Mouse (Mus musculus): ENCODE results near the gene Gm21958. TPM values are rescaled to one million over a fixed set of nuclear protein-coding genes. Genes with fewer than 3 reads are reported as not detected.

The Gm21958 gene
- 1.0 TPM in 1 of 2 replicates, not detected in the other for polyA plus RNA-seq (2016; fragmentation: Nextera tagmentation; extraction: Ambion mirVana)

- Histone ChIP-seq H3K9me3 (replicated peaks) (no peaks in the 10 kb centered on the region), H3K4me1 (replicated peaks) (no peaks in the 10 kb centered on the region), H3K4me2 (no peak within 1 kb of the TSS), H3K27ac (ENCODE audit: poor library complexity, severe bottlenecking) (no peak within 1 kb of the TSS), H3K36me3 (peaks cover 79% of the 10 kb centered on the region), H3K27me3 (replicated peaks) (no peaks in the 10 kb centered on the region), H3K4me3 (no peak within 1 kb of the TSS), H3K9ac (no peak within 1 kb of the TSS)
- no peak for ATAC-seq (ENCODE audit: insufficient number of reproducible peaks, low FRiP score)
- WGBS = 84% methylated on average over 6 of the region's 6 CpGs
Observed at GRCm38 (mm10) chr3:54714253-54714652, at the start of gene Gm21958. Gene Gm21958, minus strand, starts transcription at chr3:54714353.

- H3K4me1 ChIP-seq (replicated peaks) = peaks cover 18% of the 10 kb centered on the region
- H3K9me3 ChIP-seq (replicated peaks) = peaks cover 6% of the 10 kb centered on the region
- H3K4me3 ChIP-seq = no peak overlapping the region
- ATAC-seq (ENCODE audit: insufficient number of reproducible peaks, low FRiP score) = no peak
- H3K4me2 ChIP-seq = no peak overlapping the region
- no peaks in the 10 kb centered on the region for H3K27me3 ChIP-seq (replicated peaks)
- WGBS = 89% methylated on average over 1 of the region's 1 CpGs
- no peak overlapping the region for H3K9ac ChIP-seq
- 0 out of 2 replicates have a peak, but pooled peaks cover 2% of the 10 kb centered on the region for H3K36me3 ChIP-seq
- no peak overlapping the region for H3K27ac ChIP-seq (ENCODE audit: poor library complexity, severe bottlenecking)
Observed at GRCm38 (mm10) chr3:54761258-54761657, 47.1 kb upstream of the Gm21958 start.

GRCm38 (mm10) chr3:54760321-54761115, 46.4 kb upstream of the Gm21958 start:
- H3K9ac ChIP-seq = no peak overlapping the region
- peaks cover 18% of the 10 kb centered on the region for H3K4me1 ChIP-seq (replicated peaks)
- ATAC-seq (ENCODE audit: insufficient number of reproducible peaks, low FRiP score) = no peak
- no peak overlapping the region for H3K4me2 ChIP-seq
- no peak overlapping the region for H3K27ac ChIP-seq (ENCODE audit: poor library complexity, severe bottlenecking)
- no peak overlapping the region for H3K4me3 ChIP-seq
- 69% methylated on average over 15 of the region's 15 CpGs for WGBS
- 0 out of 2 replicates have a peak, but pooled peaks cover 2% of the 10 kb centered on the region for H3K36me3 ChIP-seq
- H3K9me3 ChIP-seq (replicated peaks) = peaks cover 6% of the 10 kb centered on the region
- no peaks in the 10 kb centered on the region for H3K27me3 ChIP-seq (replicated peaks)

- no peak overlapping the region for H3K27ac ChIP-seq (ENCODE audit: poor library complexity, severe bottlenecking)
- no peaks in the 10 kb centered on the region for H3K27me3 ChIP-seq (replicated peaks)
- peaks cover 6% of the 10 kb centered on the region for H3K9me3 ChIP-seq (replicated peaks)
- 0 out of 2 replicates have a peak, but pooled peaks cover 2% of the 10 kb centered on the region for H3K36me3 ChIP-seq
- ATAC-seq (ENCODE audit: insufficient number of reproducible peaks, low FRiP score) = no peak
- WGBS = 76% methylated on average over 9 of the region's 9 CpGs
- no peak overlapping the region for H3K9ac ChIP-seq
- H3K4me1 ChIP-seq (replicated peaks) = peaks cover 22% of the 10 kb centered on the region
- H3K4me2 ChIP-seq = no peak overlapping the region
- no peak overlapping the region for H3K4me3 ChIP-seq
Observed at GRCm38 (mm10) chr3:54759211-54759610, 45.1 kb upstream of the Gm21958 start.

GRCm38 (mm10) chr3:54757446-54757845, 43.3 kb upstream of the Gm21958 start:
- Histone ChIP-seq H3K4me1 (replicated peaks) (peaks cover 16% of the 10 kb centered on the region), H3K27me3 (replicated peaks) (no peaks in the 10 kb centered on the region), H3K27ac (ENCODE audit: poor library complexity, severe bottlenecking) (no peak overlapping the region), H3K36me3 (no peaks in the 10 kb centered on the region), H3K4me2 (no peak overlapping the region), H3K9me3 (replicated peaks) (0 out of 2 replicates have a peak, but pooled peaks cover under 1% of the 10 kb centered on the region), H3K4me3 (no peak overlapping the region), H3K9ac (no peak overlapping the region)
- 83% methylated on average over 8 of the region's 8 CpGs for WGBS
- ATAC-seq (ENCODE audit: insufficient number of reproducible peaks, low FRiP score) = no peak

GRCm38 (mm10) chr3:54756058-54756457, 41.9 kb upstream of the Gm21958 start:
- ATAC-seq (ENCODE audit: insufficient number of reproducible peaks, low FRiP score) = 0 out of 2 replicates have a peak, but pooled peaks have one; percentile 45

GRCm38 (mm10) chr3:54755145-54756041, 41.2 kb upstream of the Gm21958 start, which contains the start of gene Smad9:
Gene Smad9, plus strand, starts transcription at chr3:54755582.
- Histone ChIP-seq H3K4me2 (peak within 1 kb of the TSS; percentile 99), H3K27ac (ENCODE audit: poor library complexity, severe bottlenecking) (peak within 1 kb of the TSS; percentile 87), H3K27me3 (replicated peaks) (no peaks in the 10 kb centered on the region), H3K9me3 (replicated peaks) (peaks cover 6% of the 10 kb centered on the region; the same call in 1 of the 2 replicates), H3K4me3 (peak within 1 kb of the TSS; percentile 91), H3K4me1 (replicated peaks) (peaks cover 9% of the 10 kb centered on the region; the same call in 1 of the 2 replicates), H3K9ac (peak within 1 kb of the TSS; percentile 86), H3K36me3 (peaks cover 13% of the 10 kb centered on the region)
- ATAC-seq (ENCODE audit: insufficient number of reproducible peaks, low FRiP score) = peak; percentile 77
- WGBS = under 1% methylated on average over 66 of the region's 66 CpGs

More at GRCm38 (mm10) chr3:54756058-54756457, 41.9 kb upstream of the Gm21958 start:
- no peaks in the 10 kb centered on the region for H3K27me3 ChIP-seq (replicated peaks)
- peaks cover 3% of the 10 kb centered on the region; the same call in 1 of the 2 replicates for H3K9me3 ChIP-seq (replicated peaks)
- H3K36me3 ChIP-seq = peaks cover 6% of the 10 kb centered on the region
- H3K27ac ChIP-seq (ENCODE audit: poor library complexity, severe bottlenecking) = peak overlapping the region; percentile 87
- peak overlapping the region; percentile 99 for H3K4me2 ChIP-seq
- peaks cover 13% of the 10 kb centered on the region for H3K4me1 ChIP-seq (replicated peaks)
- peak overlapping the region; percentile 91 for H3K4me3 ChIP-seq
- peak overlapping the region; percentile 86 for H3K9ac ChIP-seq
- WGBS = 3% methylated on average over 11 of the region's 11 CpGs

- peaks cover 9% of the 10 kb centered on the region; the same call in 1 of the 2 replicates for H3K4me1 ChIP-seq (replicated peaks)
- H3K9me3 ChIP-seq (replicated peaks) = peaks cover 6% of the 10 kb centered on the region; the same call in 1 of the 2 replicates
- no peak overlapping the region for H3K9ac ChIP-seq
- H3K4me2 ChIP-seq = no peak overlapping the region
- ATAC-seq (ENCODE audit: insufficient number of reproducible peaks, low FRiP score) = no peak
- no peak overlapping the region for H3K27ac ChIP-seq (ENCODE audit: poor library complexity, severe bottlenecking)
- no peak overlapping the region for H3K4me3 ChIP-seq
- 63% methylated on average over 4 of the region's 4 CpGs for WGBS
- H3K27me3 ChIP-seq (replicated peaks) = no peaks in the 10 kb centered on the region
- peaks cover 32% of the 10 kb centered on the region for H3K36me3 ChIP-seq
Observed at GRCm38 (mm10) chr3:54753411-54753810, 39.3 kb upstream of the Gm21958 start.

GRCm38 (mm10) chr3:54745799-54746198, 31.6 kb upstream of the Gm21958 start:
- Histone ChIP-seq H3K9ac (no peak overlapping the region), H3K4me3 (no peak overlapping the region), H3K27ac (ENCODE audit: poor library complexity, severe bottlenecking) (no peak overlapping the region), H3K36me3 (peaks cover 99% of the 10 kb centered on the region), H3K4me2 (no peak overlapping the region), H3K4me1 (replicated peaks) (peaks cover 7% of the 10 kb centered on the region; the same call in 1 of the 2 replicates), H3K9me3 (replicated peaks) (peaks cover under 1% of the 10 kb centered on the region; the same call in 1 of the 2 replicates), H3K27me3 (replicated peaks) (no peaks in the 10 kb centered on the region)
- ATAC-seq (ENCODE audit: insufficient number of reproducible peaks, low FRiP score) = no peak
- 63% methylated on average over 5 of the region's 5 CpGs for WGBS

- Histone ChIP-seq H3K27ac (ENCODE audit: poor library complexity, severe bottlenecking) (no peak overlapping the region), H3K9me3 (replicated peaks) (no peaks in the 10 kb centered on the region), H3K4me3 (no peak overlapping the region), H3K36me3 (peaks cover 84% of the 10 kb centered on the region), H3K9ac (no peak overlapping the region), H3K4me2 (no peak overlapping the region), H3K27me3 (replicated peaks) (no peaks in the 10 kb centered on the region), H3K4me1 (replicated peaks) (peaks cover 2% of the 10 kb centered on the region; the same call in 1 of the 2 replicates)
- WGBS = 95% methylated on average over 11 of the region's 11 CpGs
- no peak for ATAC-seq (ENCODE audit: insufficient number of reproducible peaks, low FRiP score)
Observed at GRCm38 (mm10) chr3:54741965-54742364, 27.8 kb upstream of the Gm21958 start.
